Mouse (Mus musculus) midbrain, embryonic 10.5 days (tissue): ENCODE results near the gene Sirt4. TPM values are rescaled to one million over a fixed set of nuclear protein-coding genes. Genes with fewer than 3 reads are reported as not detected.
"Not testable (repeated sequence)": the region's sequence is repeated elsewhere in the genome, so short reads cannot be mapped to it uniquely, and the experiment has no call there.

Source experiments
- DNase-seq: peaks from one replicate; pipeline ENCODE4 v3.0.0-alpha.2; 2017; ENCODE audit warnings: low spot score
- H3K27ac ChIP-seq: fragments of 300-500 bp; sonication (generic); replicated peaks from 2 replicates; pipeline ENCODE4 v1.5.1; 2016; ENCODE audit warnings: mild to moderate bottlenecking
- H3K27me3 ChIP-seq: fragments of 300-500 bp; sonication (generic); 2 replicates; pipeline ENCODE4 v1.6.1; 2016; ENCODE audit warnings: low read depth, mild to moderate bottlenecking; ENCODE audit not compliant: poor library complexity, severe bottlenecking
- H3K36me3 ChIP-seq: fragments of 300-500 bp; sonication (generic); 2 replicates; pipeline ENCODE4 v1.6.1; 2016; ENCODE audit warnings: mild to moderate bottlenecking, moderate library complexity
- H3K4me1 ChIP-seq: fragments of 300-500 bp; sonication (generic); 2 replicates; pipeline ENCODE4 v1.6.1; 2016
- H3K4me3 ChIP-seq: fragments of 300-500 bp; sonication (generic); 2 replicates; pipeline ENCODE4 v1.5.1; 2016; ENCODE audit warnings: mild to moderate bottlenecking, moderate library complexity
- H3K9me3 ChIP-seq: fragments of 300-500 bp; sonication (generic); replicated peaks from 2 replicates; pipeline ENCODE4 v1.6.1; 2016; ENCODE audit warnings: mild to moderate bottlenecking
- WGBS: fragments of 180-500 bp; shearing (Covaris S2); methylation state at CpG from one replicate; pipeline ENCODE4 v1.1.7; 2016; 5-methylcytosine and 5-hydroxymethylcytosine counted together
- polyA plus RNA-seq: library from polyadenylated mRNA; unstranded; fragments of >200 nt; fragmentation: Nextera tagmentation; extraction: Ambion mirVana; gene quantifications from 2 replicates; pipeline ENCODE4 v1.2.1, GENCODE M21; 2016

Sirt4 gene
- polyA plus RNA-seq, 1 experiment from 2014 or later, result 15.2 TPM

DNA sequence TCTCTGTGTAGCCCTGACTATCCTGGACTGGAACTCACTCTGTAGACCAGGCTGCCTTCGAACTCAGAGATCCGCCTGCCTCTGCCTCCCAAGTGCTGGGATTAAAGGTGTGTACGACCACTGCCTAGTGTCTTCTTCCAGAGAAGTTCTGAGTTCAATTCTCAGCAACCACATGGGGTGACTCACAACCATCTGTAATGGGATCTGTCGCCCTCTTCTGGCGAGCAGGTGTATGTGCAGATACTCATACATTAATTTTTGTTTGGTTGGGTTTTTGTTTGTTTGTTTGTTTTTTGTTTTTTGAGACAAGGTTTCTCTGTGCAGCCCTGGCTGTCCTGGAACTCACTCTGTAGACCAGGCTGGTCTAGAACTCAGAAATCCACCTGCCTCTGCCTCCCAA, 41.9 kb downstream of the Sirt4 start:
- WGBS, result 70% methylated on average over 5 of the region's 5 CpGs
- not testable (repeated sequence) for H3K27ac ChIP-seq, H3K4me3 ChIP-seq, DNase-seq, H3K9me3 ChIP-seq, H3K27me3 ChIP-seq
- Histone ChIP-seq H3K4me1 (peaks cover 64% of the 10 kb centered on the region), H3K36me3 (peaks cover 100% of the 10 kb centered on the region)

DNA sequence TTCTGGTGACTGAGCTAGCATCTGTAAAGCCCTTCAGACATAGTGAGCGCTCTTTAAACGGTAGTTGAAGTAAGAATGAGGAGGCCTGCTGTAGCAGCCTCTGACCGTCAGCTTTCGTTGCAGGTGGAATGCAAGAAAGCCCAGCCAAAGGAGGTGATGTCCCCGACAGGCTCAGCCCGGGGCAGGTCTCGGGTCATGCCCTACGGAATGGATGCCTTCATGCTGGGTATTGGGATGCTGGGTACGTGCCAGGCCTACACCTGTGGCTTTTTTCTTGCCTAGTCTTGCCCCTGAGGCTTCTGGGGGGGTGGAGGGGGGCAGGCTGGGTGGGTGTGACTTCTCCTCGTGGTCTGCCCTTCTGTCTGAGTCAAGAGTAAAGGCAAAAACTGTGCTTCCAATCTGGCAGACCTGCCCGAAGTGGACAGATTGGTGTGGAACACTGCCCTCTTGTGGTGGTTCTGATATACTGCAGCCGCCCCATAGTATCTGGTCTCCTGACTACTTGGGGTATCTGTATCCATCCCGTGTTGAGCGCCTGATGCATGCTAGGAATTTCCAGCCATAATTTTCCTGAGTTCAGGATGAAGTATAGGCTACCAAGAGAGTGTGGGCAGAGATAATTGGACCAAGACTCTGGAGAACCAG, 43.2 kb downstream of the Sirt4 start:
- H3K4me3 ChIP-seq, result peak overlapping the region; percentile 100; the same call in 1 of the 2 replicates
- H3K27ac ChIP-seq, result peak overlapping the region; percentile 74
- WGBS, result 49% methylated on average over 14 of the region's 14 CpGs
- DNase-seq, result peak; percentile 79
- peaks cover 97% of the 10 kb centered on the region for H3K36me3 ChIP-seq
- peaks cover 68% of the 10 kb centered on the region for H3K4me1 ChIP-seq
- no peaks in the 10 kb centered on the region for H3K9me3 ChIP-seq
- no peaks in the 10 kb centered on the region for H3K27me3 ChIP-seq

DNA sequence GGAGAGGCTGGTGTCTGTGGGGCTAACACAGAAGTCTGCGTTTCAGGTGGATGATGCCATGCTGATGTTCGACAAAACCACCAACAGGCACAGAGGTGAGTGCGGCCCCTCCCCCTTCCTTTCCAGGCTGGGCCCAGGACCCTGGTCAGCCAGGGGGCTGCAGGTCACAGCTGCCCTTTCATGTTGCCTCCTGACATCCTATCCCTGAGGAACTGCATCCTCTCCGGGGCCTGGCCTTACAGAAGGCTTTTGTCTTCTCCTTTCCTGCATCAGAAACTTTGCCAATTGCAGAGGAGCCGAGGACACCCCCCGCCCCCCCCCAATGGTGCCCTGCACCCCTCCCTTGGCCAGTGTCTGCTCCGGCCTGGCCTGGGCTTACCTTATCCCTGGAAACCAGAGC, 45.9 kb downstream of the Sirt4 start:
- H3K4me3 ChIP-seq, result peak overlapping the region; percentile 100
- no peaks in the 10 kb centered on the region for H3K27me3 ChIP-seq
- DNase-seq, result no peak
- H3K36me3 ChIP-seq, result peaks cover 97% of the 10 kb centered on the region
- H3K4me1 ChIP-seq, result peaks cover 78% of the 10 kb centered on the region
- H3K9me3 ChIP-seq, result no peaks in the 10 kb centered on the region
- H3K27ac ChIP-seq, result peak overlapping the region; percentile 100
- 28% methylated on average over 7 of the region's 7 CpGs for WGBS

DNA sequence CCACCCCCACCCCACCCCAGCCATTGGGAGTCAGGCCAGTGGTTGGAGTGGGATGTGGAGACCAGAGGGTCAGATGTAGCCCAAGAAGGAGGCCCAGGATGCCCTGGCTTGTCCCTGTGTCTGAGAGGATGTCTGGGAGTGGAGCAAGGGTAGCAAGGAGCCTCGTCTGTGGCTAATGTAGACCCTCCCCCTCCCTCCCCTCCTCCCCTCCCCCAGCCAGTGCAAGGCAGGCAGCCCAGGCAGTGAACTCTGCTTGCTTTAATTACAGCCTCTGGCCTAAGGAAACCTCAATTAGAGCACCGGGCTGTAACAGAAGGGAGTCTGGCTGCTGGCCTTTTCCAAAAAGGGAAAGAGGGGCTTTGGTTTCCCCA, 46.6 kb downstream of the Sirt4 start:
- Histone ChIP-seq H3K36me3 (peaks cover 97% of the 10 kb centered on the region), H3K27me3 (no peaks in the 10 kb centered on the region), H3K9me3 (no peaks in the 10 kb centered on the region), H3K27ac (peak overlapping the region; percentile 100), H3K4me1 (peaks cover 86% of the 10 kb centered on the region), H3K4me3 (peak overlapping the region; percentile 100)
- WGBS, result 0% methylated on average over 2 of the region's 2 CpGs
- DNase-seq, result peak; percentile 68

DNA sequence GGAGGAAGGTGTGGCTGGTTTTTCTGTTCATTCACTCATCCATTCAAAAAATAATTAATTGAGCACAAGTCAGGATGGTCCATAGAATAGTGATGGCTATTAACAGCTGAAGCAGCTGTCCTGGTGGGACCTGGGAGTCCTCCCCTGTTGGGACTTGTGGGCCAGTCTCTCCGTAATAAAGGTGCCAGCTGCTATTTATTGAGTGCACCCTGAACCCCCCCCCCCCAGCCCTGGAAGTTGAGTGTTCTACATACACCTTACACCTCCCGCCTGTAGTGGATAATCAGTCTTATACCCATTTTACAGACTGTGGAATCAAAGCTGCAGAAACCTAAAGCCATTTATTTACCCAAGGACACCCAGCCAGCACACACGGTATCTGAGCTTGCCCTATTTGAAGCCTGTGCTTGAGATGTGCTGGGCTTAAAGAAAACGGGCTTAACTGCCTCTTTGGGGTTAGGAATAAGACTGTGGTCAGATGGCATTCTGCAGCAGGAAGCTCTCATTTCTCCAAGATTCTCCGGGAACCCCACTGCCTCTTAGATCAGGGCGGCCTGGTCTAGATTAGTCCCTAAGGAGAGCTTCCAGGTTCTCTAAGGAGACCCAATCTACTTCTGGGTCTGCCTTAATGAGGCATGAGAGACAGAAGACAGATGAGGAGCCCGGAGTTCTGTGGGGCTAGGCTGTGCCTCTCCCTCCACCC, 47.1 kb downstream of the Sirt4 start:
- peak; percentile 53 for DNase-seq
- H3K9me3 ChIP-seq, result no peaks in the 10 kb centered on the region
- WGBS, result 27% methylated on average over 7 of the region's 7 CpGs
- H3K36me3 ChIP-seq, result peaks cover 97% of the 10 kb centered on the region
- H3K27me3 ChIP-seq, result no peaks in the 10 kb centered on the region
- H3K4me1 ChIP-seq, result peaks cover 91% of the 10 kb centered on the region
- H3K27ac ChIP-seq, result peak overlapping the region; percentile 100
- peak overlapping the region; percentile 100 for H3K4me3 ChIP-seq

DNA sequence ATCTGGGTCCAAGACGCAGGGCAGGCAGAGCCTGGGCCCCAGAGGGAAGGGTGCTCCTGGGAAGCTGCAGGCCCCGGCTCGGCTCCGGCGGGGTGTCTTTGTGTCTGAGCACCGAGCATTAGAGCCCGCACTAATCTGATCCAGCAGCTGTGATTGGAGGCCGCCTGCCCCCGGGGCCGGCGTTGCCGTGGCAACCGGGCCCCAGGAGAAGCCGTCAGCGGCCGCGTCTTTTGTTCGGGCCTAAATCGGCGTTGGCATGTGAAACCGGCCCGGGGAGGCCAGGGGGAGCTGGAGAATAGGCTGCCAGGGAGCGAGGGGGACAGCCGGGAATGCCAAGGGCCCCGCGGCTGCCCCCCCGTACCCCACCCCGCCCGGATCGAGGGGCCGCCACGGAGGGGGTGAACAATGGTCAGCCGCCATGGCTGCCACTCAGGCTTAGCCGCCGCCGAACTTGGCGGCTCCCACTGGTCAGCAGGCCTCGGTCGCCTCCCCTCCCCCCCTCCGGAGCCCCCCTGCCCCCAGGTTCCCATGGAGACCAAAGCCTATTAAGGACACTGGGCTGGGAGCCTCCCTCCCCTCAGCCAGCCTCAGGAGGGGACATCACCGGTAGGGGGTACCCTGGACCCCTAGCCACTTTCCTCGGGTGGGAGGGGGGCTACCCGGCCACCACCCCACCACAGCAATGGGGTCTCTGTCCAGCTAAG, 48.0 kb downstream of the Sirt4 start:
- H3K36me3 ChIP-seq, result peaks cover 97% of the 10 kb centered on the region
- 1% methylated on average over 43 of the region's 43 CpGs for WGBS
- peak; percentile 99 for DNase-seq

GRCm38 (mm10) chr5:115435755-115436379, 48.7 kb downstream of the Sirt4 start:
- peak overlapping the region; percentile 100 for H3K27ac ChIP-seq
- H3K36me3 ChIP-seq, result peaks cover 97% of the 10 kb centered on the region
- 8% methylated on average over 8 of the region's 8 CpGs for WGBS
- peak overlapping the region; percentile 100 for H3K4me3 ChIP-seq
- peaks cover 98% of the 10 kb centered on the region for H3K4me1 ChIP-seq
- H3K27me3 ChIP-seq, result no peaks in the 10 kb centered on the region
- H3K9me3 ChIP-seq, result no peaks in the 10 kb centered on the region
- DNase-seq, result no peak

More for the DNA sequence above, 48.0 kb downstream of the Sirt4 start:
- Histone ChIP-seq H3K4me1 (peaks cover 99% of the 10 kb centered on the region), H3K27me3 (no peaks in the 10 kb centered on the region), H3K4me3 (peak overlapping the region; percentile 100), H3K27ac (peak overlapping the region; percentile 100), H3K9me3 (no peaks in the 10 kb centered on the region)

GRCm38 (mm10) chr5:115434853-115435754, 49.4 kb downstream of the Sirt4 start:
- no peaks in the 10 kb centered on the region for H3K9me3 ChIP-seq
- peak overlapping the region; percentile 100 for H3K27ac ChIP-seq
- DNase-seq, result no peak
- H3K27me3 ChIP-seq, result peaks cover 3% of the 10 kb centered on the region; the same call in 1 of the 2 replicates
- H3K4me1 ChIP-seq, result peaks cover 91% of the 10 kb centered on the region
- H3K36me3 ChIP-seq, result peaks cover 96% of the 10 kb centered on the region
- peak overlapping the region; percentile 100 for H3K4me3 ChIP-seq
- WGBS, result 19% methylated on average over 15 of the region's 15 CpGs

- Histone ChIP-seq H3K27ac (peak overlapping the region; percentile 100), H3K4me1 (peaks cover 84% of the 10 kb centered on the region), H3K4me3 (peak overlapping the region; percentile 100), H3K27me3 (peaks cover 6% of the 10 kb centered on the region; the same call in 1 of the 2 replicates), H3K36me3 (peaks cover 91% of the 10 kb centered on the region), H3K9me3 (no peaks in the 10 kb centered on the region)
- WGBS, result 33% methylated on average over 11 of the region's 11 CpGs
- DNase-seq, result no peak
Measured at GRCm38 (mm10) chr5:115434280-115434852, 50.2 kb downstream of the Sirt4 start.

- H3K27ac ChIP-seq, result peak overlapping the region; percentile 100
- H3K4me1 ChIP-seq, result peaks cover 84% of the 10 kb centered on the region
- DNase-seq, result no peak
- H3K9me3 ChIP-seq, result no peaks in the 10 kb centered on the region
- 76% methylated on average over 8 of the region's 8 CpGs for WGBS
- H3K4me3 ChIP-seq, result peak overlapping the region; percentile 100
- H3K27me3 ChIP-seq, result peaks cover 6% of the 10 kb centered on the region; the same call in 1 of the 2 replicates
- peaks cover 79% of the 10 kb centered on the region for H3K36me3 ChIP-seq
Measured at GRCm38 (mm10) chr5:115433191-115433590, 51.3 kb downstream of the Sirt4 start.

GRCm38 (mm10) chr5:115432395-115432794, 52.1 kb downstream of the Sirt4 start:
- 68% methylated on average over 11 of the region's 11 CpGs for WGBS
- Histone ChIP-seq H3K4me1 (peaks cover 84% of the 10 kb centered on the region), H3K36me3 (peaks cover 71% of the 10 kb centered on the region), H3K27me3 (peaks cover 6% of the 10 kb centered on the region; the same call in 1 of the 2 replicates), H3K27ac (peak overlapping the region; percentile 100), H3K9me3 (no peaks in the 10 kb centered on the region), H3K4me3 (peak overlapping the region; percentile 100)
- no peak for DNase-seq
